Mouse (Mus musculus): ENCODE measurements at regions not wholly inside any gene's neighbourhood (a gene's known extent, or its start where the extent isn't known, plus 50 kb on each side); places are given as distances from the start of the nearest gene placed in this dataset.

GRCm38 (mm10) chrX:17965375-17965774, 180.3 kb upstream of the Dusp21 start:
- no peak for ATAC-seq (replicated peaks; ENCODE audit: poor library complexity)

- ATAC-seq (replicated peaks; ENCODE audit: poor library complexity): no peak
Measured at GRCm38 (mm10) chrX:18014361-18014760, 131.3 kb upstream of the Dusp21 start.

GRCm38 (mm10) chrX:18048621-18049020, 97.0 kb upstream of the Dusp21 start:
- no peak for ATAC-seq (replicated peaks; ENCODE audit: poor library complexity)

GRCm38 (mm10) chrX:18081449-18081848, 64.2 kb upstream of the Dusp21 start:
- no peak for ATAC-seq (replicated peaks; ENCODE audit: poor library complexity)

- peak; percentile 71 for ATAC-seq (replicated peaks; ENCODE audit: poor library complexity)
Measured at GRCm38 (mm10) chrX:18093274-18093673, 52.4 kb upstream of the Dusp21 start.
